Mouse (Mus musculus): ENCODE measurements around the gene Gpank1. TPM values are rescaled to one million over a fixed set of nuclear protein-coding genes. Genes with fewer than 3 reads are reported as not detected.

The Gpank1 gene
- polyA plus RNA-seq, 1 experiment, result 20.9 TPM

DNA sequence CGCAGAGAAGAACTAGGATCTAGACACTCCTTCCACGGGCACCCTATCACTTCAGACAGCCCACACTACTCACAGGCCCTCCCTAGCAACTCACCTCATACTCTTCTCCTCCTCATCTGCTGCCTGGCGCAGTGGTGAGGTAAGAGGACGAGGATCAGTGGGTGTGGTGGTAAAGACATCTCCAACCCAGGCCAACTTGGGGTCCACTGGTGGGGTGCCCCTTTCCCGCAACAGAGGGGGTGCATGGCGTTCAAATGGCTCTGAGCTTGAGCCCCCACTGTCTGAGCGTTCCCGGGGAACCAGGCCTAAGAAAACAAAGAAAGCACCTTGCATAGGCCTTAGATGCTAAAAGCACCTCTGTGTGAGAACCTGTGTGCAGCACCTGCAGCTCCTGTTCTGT, 36.0 kb downstream of the Gpank1 start:
- H3K36me3 ChIP-seq (ENCODE audit: control insufficient read depth, insufficient read depth, low read length), result peaks cover 96% of the 10 kb centered on the region
- 88% methylated on average over 8 of the region's 8 CpGs for WGBS
- no peak overlapping the region for H3K4me3 ChIP-seq (ENCODE audit: extremely low read depth, insufficient read depth, insufficient read length)
- H3K4me1 ChIP-seq (ENCODE audit: control insufficient read depth, insufficient read depth, insufficient read length), result no peaks in the 10 kb centered on the region
- no peak overlapping the region for H3K27ac ChIP-seq (ENCODE audit: insufficient read depth, low read length)
- no peak for DNase-seq (ENCODE audit: low read depth in 1 of 2, low spot score in 2 of 2)
- H3K27me3 ChIP-seq (ENCODE audit: control insufficient read depth, insufficient read depth, low read length), result no peaks in the 10 kb centered on the region
- no peak for TF ChIP-seq CTCF (IDR thresholded peaks at IDR 0.05; ENCODE audit: extremely low read depth, insufficient read depth, insufficient read length, insufficient replicate concordance)
- no peak for TF ChIP-seq POLR2A (IDR thresholded peaks at IDR 0.05; ENCODE audit: low read depth, low read length)

DNA sequence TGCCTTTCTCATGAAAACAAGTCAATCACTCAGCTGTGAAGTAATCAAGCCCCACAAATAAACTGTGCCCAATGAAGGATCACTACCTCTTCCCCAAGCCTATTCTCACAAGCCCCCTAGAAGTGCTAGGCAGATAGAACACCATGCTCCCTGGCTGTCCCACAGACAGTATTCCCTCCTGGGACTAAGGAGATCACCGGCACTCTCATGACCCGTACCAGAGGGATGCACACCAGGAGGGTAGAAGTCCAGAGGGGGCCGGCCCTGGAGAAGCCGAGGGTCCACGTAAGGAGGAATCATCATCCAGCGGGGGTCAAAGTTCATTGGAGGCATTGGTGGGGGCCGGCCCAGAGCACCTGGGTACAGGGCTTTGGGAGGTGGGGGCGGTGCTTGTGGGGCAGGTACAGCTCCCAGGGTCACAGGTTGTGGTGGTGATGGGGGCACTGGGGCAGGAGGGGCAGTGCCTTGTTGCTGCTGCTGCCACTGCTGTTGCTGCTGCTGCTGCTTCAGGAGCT, 36.5 kb downstream of the Gpank1 start:
- Histone ChIP-seq H3K4me3 (ENCODE audit: extremely low read depth, insufficient read depth, insufficient read length) (no peak overlapping the region), H3K27me3 (ENCODE audit: control insufficient read depth, insufficient read depth, low read length) (no peaks in the 10 kb centered on the region), H3K36me3 (ENCODE audit: control insufficient read depth, insufficient read depth, low read length) (peaks cover 91% of the 10 kb centered on the region), H3K27ac (ENCODE audit: insufficient read depth, low read length) (no peak overlapping the region), H3K4me1 (ENCODE audit: control insufficient read depth, insufficient read depth, insufficient read length) (peaks cover under 1% of the 10 kb centered on the region; the same call in 1 of the 2 replicates)
- TF ChIP-seq CTCF (IDR thresholded peaks at IDR 0.05; ENCODE audit: extremely low read depth, insufficient read depth, insufficient read length, insufficient replicate concordance), result no peak
- TF ChIP-seq POLR2A (IDR thresholded peaks at IDR 0.05; ENCODE audit: low read depth, low read length), result no peak
- WGBS, result 93% methylated on average over 8 of the region's 8 CpGs
- no peak for DNase-seq (ENCODE audit: low read depth in 1 of 2, low spot score in 2 of 2)

DNA sequence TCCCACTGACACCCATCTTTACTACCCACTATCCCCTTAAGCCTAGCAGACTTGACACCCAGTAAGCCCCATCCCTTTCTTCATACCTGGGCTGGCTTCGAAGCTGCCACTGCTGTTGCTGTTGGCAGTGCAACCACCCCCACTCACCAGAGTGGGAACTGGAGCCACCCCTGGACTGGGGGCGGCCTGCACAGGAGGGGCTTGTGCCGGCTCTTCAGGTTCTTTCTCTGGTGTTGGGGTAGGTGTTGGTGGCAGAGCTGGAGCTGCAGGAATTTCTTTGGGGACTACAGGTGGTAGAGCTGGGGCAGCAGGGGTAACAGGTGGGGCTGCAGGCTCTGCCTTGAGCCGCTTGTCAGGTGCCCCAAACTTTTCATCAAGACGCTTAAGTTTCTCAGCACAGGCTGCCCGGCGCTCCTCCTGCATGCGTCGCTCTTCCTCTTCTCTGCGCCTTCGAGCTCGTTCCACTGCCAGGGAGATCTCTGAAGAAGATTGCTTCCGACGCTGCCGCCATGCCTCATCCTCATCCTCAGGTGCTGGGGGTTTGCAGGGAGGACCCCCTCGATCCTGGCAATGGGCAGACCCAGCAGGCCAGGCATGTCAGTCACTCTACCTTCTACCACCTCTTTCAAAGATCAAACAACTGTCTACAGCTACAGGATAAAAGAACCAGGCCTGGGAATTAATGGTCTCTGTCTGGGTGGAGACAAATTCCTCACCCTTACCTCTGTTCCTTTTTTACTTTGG, 37.8 kb downstream of the Gpank1 start:
- Histone ChIP-seq H3K4me1 (ENCODE audit: control insufficient read depth, insufficient read depth, insufficient read length) (peaks cover 6% of the 10 kb centered on the region; the same call in 1 of the 2 replicates), H3K36me3 (ENCODE audit: control insufficient read depth, insufficient read depth, low read length) (peaks cover 78% of the 10 kb centered on the region), H3K4me3 (ENCODE audit: extremely low read depth, insufficient read depth, insufficient read length) (no peak overlapping the region), H3K27ac (ENCODE audit: insufficient read depth, low read length) (no peak overlapping the region), H3K27me3 (ENCODE audit: control insufficient read depth, insufficient read depth, low read length) (no peaks in the 10 kb centered on the region)
- DNase-seq (ENCODE audit: low read depth in 1 of 2, low spot score in 2 of 2), result no peak
- TF ChIP-seq CTCF (IDR thresholded peaks at IDR 0.05; ENCODE audit: extremely low read depth, insufficient read depth, insufficient read length, insufficient replicate concordance), result no peak
- no peak for TF ChIP-seq POLR2A (IDR thresholded peaks at IDR 0.05; ENCODE audit: low read depth, low read length)
- WGBS, result 97% methylated on average over 16 of the region's 16 CpGs

DNA sequence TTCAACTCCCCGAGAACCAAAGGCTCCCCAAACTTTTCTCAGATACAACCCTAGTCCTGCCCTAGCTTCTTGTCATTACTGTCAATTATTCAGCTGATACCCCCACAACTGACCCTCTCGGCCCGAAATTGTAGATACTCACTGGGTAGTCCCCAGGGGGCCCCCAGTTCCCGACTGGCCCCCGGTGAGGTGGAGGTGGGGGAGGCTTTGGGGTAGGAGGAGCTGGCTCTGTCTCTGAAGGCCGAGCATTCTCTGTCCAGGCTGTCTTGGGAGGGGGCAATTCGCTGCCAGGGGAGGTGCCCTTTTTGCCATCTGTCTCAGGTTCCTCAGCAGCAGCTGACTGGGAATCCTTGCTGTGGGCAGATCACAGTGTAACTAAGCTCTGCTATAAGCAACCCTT, 38.4 kb downstream of the Gpank1 start:
- TF ChIP-seq CTCF (IDR thresholded peaks at IDR 0.05; ENCODE audit: extremely low read depth, insufficient read depth, insufficient read length, insufficient replicate concordance) (no peak), POLR2A (IDR thresholded peaks at IDR 0.05; ENCODE audit: low read depth, low read length) (no peak)
- Histone ChIP-seq H3K27me3 (ENCODE audit: control insufficient read depth, insufficient read depth, low read length) (no peaks in the 10 kb centered on the region), H3K36me3 (ENCODE audit: control insufficient read depth, insufficient read depth, low read length) (peaks cover 72% of the 10 kb centered on the region), H3K4me1 (ENCODE audit: control insufficient read depth, insufficient read depth, insufficient read length) (peaks cover 6% of the 10 kb centered on the region; the same call in 1 of the 2 replicates), H3K4me3 (ENCODE audit: extremely low read depth, insufficient read depth, insufficient read length) (no peak overlapping the region), H3K27ac (ENCODE audit: insufficient read depth, low read length) (no peak overlapping the region)
- no peak for DNase-seq (ENCODE audit: low read depth in 1 of 2, low spot score in 2 of 2)
- 94% methylated on average over 7 of the region's 7 CpGs for WGBS

DNA sequence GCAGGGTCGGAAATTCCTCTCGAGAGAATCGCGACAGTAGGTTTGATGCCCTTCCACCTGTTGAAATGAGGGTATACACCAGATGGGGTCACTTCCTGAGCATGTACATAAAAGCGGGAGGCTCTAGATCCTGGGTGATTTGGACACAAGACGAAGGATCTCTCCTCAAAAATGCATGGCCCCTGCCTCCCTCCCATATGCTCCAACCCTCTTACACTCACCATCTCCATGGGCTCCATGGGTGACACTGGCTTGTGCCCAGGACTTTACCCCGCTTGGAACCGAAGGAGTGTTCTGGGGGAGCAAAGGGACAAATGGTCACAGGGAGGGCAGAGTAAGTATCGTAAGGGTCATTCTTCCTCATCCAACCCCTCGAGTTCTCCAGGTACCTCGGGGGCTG, 40.2 kb downstream of the Gpank1 start:
- Histone ChIP-seq H3K36me3 (ENCODE audit: control insufficient read depth, insufficient read depth, low read length) (peaks cover 54% of the 10 kb centered on the region), H3K27me3 (ENCODE audit: control insufficient read depth, insufficient read depth, low read length) (no peaks in the 10 kb centered on the region), H3K4me1 (ENCODE audit: control insufficient read depth, insufficient read depth, insufficient read length) (peaks cover 6% of the 10 kb centered on the region; the same call in 1 of the 2 replicates), H3K27ac (ENCODE audit: insufficient read depth, low read length) (no peak overlapping the region), H3K4me3 (ENCODE audit: extremely low read depth, insufficient read depth, insufficient read length) (no peak overlapping the region)
- TF ChIP-seq CTCF (IDR thresholded peaks at IDR 0.05; ENCODE audit: extremely low read depth, insufficient read depth, insufficient read length, insufficient replicate concordance), result no peak
- no peak for TF ChIP-seq POLR2A (IDR thresholded peaks at IDR 0.05; ENCODE audit: low read depth, low read length)
- WGBS, result 86% methylated on average over 11 of the region's 11 CpGs
- DNase-seq (ENCODE audit: low read depth in 1 of 2, low spot score in 2 of 2), result no peak

DNA sequence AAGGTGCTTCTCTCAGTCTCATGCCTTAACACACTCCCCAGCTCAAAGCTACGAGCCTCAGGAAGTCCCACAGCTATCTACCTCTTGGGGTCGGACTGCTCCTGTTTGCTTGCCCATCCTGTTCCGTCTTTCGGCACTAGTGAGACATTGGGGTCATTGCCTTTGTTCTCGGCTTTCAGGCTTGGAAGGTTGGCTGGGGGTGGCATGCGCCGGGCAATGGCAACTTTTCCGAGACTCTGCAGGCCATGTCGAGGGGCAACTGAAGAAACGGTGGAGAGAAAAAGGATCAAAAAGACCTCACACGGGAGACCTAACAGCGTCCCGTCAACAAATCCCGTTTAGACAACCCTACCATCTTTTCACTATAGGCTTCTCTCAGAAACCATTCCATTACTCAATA, 40.9 kb downstream of the Gpank1 start:
- DNase-seq (ENCODE audit: low read depth in 1 of 2, low spot score in 2 of 2), result no peak
- no peak overlapping the region for H3K27ac ChIP-seq (ENCODE audit: insufficient read depth, low read length)
- TF ChIP-seq CTCF (IDR thresholded peaks at IDR 0.05; ENCODE audit: extremely low read depth, insufficient read depth, insufficient read length, insufficient replicate concordance) (no peak), POLR2A (IDR thresholded peaks at IDR 0.05; ENCODE audit: low read depth, low read length) (no peak)
- no peak overlapping the region for H3K4me3 ChIP-seq (ENCODE audit: extremely low read depth, insufficient read depth, insufficient read length)
- peaks cover 47% of the 10 kb centered on the region for H3K36me3 ChIP-seq (ENCODE audit: control insufficient read depth, insufficient read depth, low read length)
- H3K4me1 ChIP-seq (ENCODE audit: control insufficient read depth, insufficient read depth, insufficient read length), result peaks cover 6% of the 10 kb centered on the region; the same call in 1 of the 2 replicates
- WGBS, result 80% methylated on average over 14 of the region's 14 CpGs
- no peaks in the 10 kb centered on the region for H3K27me3 ChIP-seq (ENCODE audit: control insufficient read depth, insufficient read depth, low read length)

DNA sequence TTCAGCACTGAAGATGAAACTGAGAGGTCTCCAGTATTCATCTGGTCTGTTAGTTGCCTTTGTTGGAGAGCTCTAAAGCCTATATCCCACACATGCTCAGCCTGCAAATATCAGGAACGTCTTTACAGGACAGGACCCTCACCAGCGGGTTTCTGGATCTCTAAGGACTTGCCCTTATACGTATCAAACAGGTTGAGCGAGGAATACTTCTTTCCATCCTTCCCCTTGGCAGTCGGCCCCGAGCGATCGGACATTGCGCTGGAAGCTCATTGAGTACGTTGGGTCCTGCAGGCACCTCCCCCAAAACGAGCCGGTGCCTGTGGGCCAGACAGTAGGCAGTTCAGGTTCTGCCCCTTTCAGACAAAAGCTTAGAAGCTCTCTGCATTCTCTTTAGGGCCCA, 41.5 kb downstream of the Gpank1 start:
- TF ChIP-seq POLR2A (IDR thresholded peaks at IDR 0.05; ENCODE audit: low read depth, low read length), result no peak
- TF ChIP-seq CTCF (IDR thresholded peaks at IDR 0.05; ENCODE audit: extremely low read depth, insufficient read depth, insufficient read length, insufficient replicate concordance), result no peak
- Histone ChIP-seq H3K36me3 (ENCODE audit: control insufficient read depth, insufficient read depth, low read length) (peaks cover 41% of the 10 kb centered on the region), H3K4me1 (ENCODE audit: control insufficient read depth, insufficient read depth, insufficient read length) (peaks cover 6% of the 10 kb centered on the region; the same call in 1 of the 2 replicates), H3K4me3 (ENCODE audit: extremely low read depth, insufficient read depth, insufficient read length) (no peak overlapping the region), H3K27ac (ENCODE audit: insufficient read depth, low read length) (no peak overlapping the region), H3K27me3 (ENCODE audit: control insufficient read depth, insufficient read depth, low read length) (no peaks in the 10 kb centered on the region)
- WGBS, result 53% methylated on average over 12 of the region's 12 CpGs
- DNase-seq (ENCODE audit: low read depth in 1 of 2, low spot score in 2 of 2), result no peak
